In genomic region chr4:53630963-53631315, GRCm38 (mm10) we compare ENCODE assay signal across 9 mouse cellular contexts. TPM values are rescaled to one million over a fixed set of nuclear protein-coding genes. Genes with fewer than 3 reads are reported as not detected.
A peak's percentile ranks its signal among the peaks of the same experiment; 100 is the strongest.
DNase-seq lines count a peak whose midpoint lies in the region; ATAC-seq and TF ChIP-seq lines count a peak whose summit lies in the region.
"Had no signal": no experiment of that assay in that cellular context is flagged by ENCODE, and none has a peak within 500 bp of the region (broad histone marks: within the 10 kb centered on the region; RNA-seq: fewer than 3 reads in every experiment).

No protein-coding gene starts in this region.

- peaks cover 11% of the 10 kb centered on the region for H3K4me1 ChIP-seq in heart, adult 2 months (ENCODE audit: control insufficient read depth, insufficient read depth, low read length)
- H3K4me1 ChIP-seq in testis, adult 2 months (ENCODE audit: control insufficient read depth, insufficient read depth, low read length) = peaks cover 5% of the 10 kb centered on the region
- peaks cover 10% of the 10 kb centered on the region; the same call in 1 of the 2 replicates for H3K4me1 ChIP-seq in limb, embryonic 15.5 days
- no peaks in the 10 kb centered on the region for H3K4me1 ChIP-seq in stomach, postnatal 0 days (replicated peaks; ENCODE audit: control insufficient read depth, insufficient read depth)

- peaks cover 13% of the 10 kb centered on the region for H3K36me3 ChIP-seq in heart, adult 2 months (ENCODE audit: control insufficient read depth, insufficient read depth, low read length)
- H3K36me3 ChIP-seq in testis, adult 2 months (ENCODE audit: control insufficient read depth, insufficient read depth, low read length) = no peaks in the 10 kb centered on the region
- H3K36me3 ChIP-seq in limb, embryonic 15.5 days = no peaks in the 10 kb centered on the region
- H3K36me3 ChIP-seq in stomach, postnatal 0 days (ENCODE audit: control insufficient read depth, insufficient read depth, low read length) = no peaks in the 10 kb centered on the region

- TF ChIP-seq EP300 in heart, adult 2 months (IDR thresholded peaks at IDR 0.05; ENCODE audit: insufficient read depth, low read depth, low read length) = no peak
- no peak for TF ChIP-seq EP300 in stomach, postnatal 0 days (optimal IDR thresholded peaks at IDR 0.05)

- no peak for TF ChIP-seq CTCF in heart, adult 2 months (IDR thresholded peaks at IDR 0.05)
- TF ChIP-seq CTCF in testis, adult 2 months (IDR thresholded peaks at IDR 0.05; ENCODE audit: control insufficient read depth, insufficient read depth, insufficient replicate concordance, low read depth, low read length) = no peak
- no peak for TF ChIP-seq CTCF in stomach, postnatal 0 days (IDR thresholded peaks at IDR 0.05; ENCODE audit: low read depth)

- WGBS in heart, adult 2 months = 24% methylated on average over 12 of the region's 12 CpGs
- 8% methylated on average over 12 of the region's 12 CpGs for WGBS in limb, embryonic 15.5 days
- WGBS in stomach, postnatal 0 days = 10% methylated on average over 10 of the region's 12 CpGs

- no peak for ATAC-seq in limb, embryonic 15.5 days (ENCODE audit: insufficient number of reproducible peaks, low FRiP score, low TSS enrichment, low read depth)
- ATAC-seq in stomach, postnatal 0 days (ENCODE audit: low FRiP score, low TSS enrichment) = 0 out of 2 replicates have a peak, but pooled peaks have one; percentile 11

- peak overlapping the region; percentile 74 for H3K4me2 ChIP-seq in limb, embryonic 15.5 days
- peak overlapping the region; percentile 88 for H3K4me2 ChIP-seq in stomach, postnatal 0 days (replicated peaks; ENCODE audit: low read depth)

- no peak for DNase-seq in heart, adult 2 months
- DNase-seq in heart, postnatal 4 days = no peak
- no peak for DNase-seq in testis, postnatal 14 days (ENCODE audit: low spot score)
- no peak for DNase-seq in stomach, postnatal 0 days (ENCODE audit: low spot score)
- DNase-seq in gastrocnemius, postnatal 14 days = no peak
- no peak for DNase-seq in gastrocnemius, postnatal 36 days

- H3K27ac ChIP-seq in heart, adult 2 months = peak overlapping the region; percentile 88
- H3K27ac ChIP-seq in testis, adult 2 months (ENCODE audit: control insufficient read depth, insufficient read depth, low read depth, low read length) = no peak overlapping the region
- no peak overlapping the region for H3K27ac ChIP-seq in limb, embryonic 15.5 days
- peak overlapping the region; percentile 35; the same call in 1 of the 2 replicates for H3K27ac ChIP-seq in stomach, postnatal 0 days (replicated peaks)
- H3K27ac ChIP-seq: macrophage had no signal

- no peak for TF ChIP-seq POLR2A in heart, adult 2 months (IDR thresholded peaks at IDR 0.05; ENCODE audit: insufficient read depth, low read depth, low read length)
- TF ChIP-seq POLR2A in testis, adult 2 months (IDR thresholded peaks at IDR 0.05; ENCODE audit: control insufficient read depth, low read depth, low read length) = no peak

- H3K4me3 ChIP-seq in heart, adult 2 months = peak overlapping the region; percentile 87
- peak overlapping the region; percentile 91 for H3K4me3 ChIP-seq in testis, adult 2 months (ENCODE audit: control insufficient read depth, low read depth, low read length)
- H3K4me3 ChIP-seq in limb, embryonic 15.5 days = peak overlapping the region; percentile 80
- peak overlapping the region; percentile 78 for H3K4me3 ChIP-seq in stomach, postnatal 0 days (ENCODE audit: low read depth, low read length)

- H3K27me3 ChIP-seq in heart, adult 2 months (ENCODE audit: control insufficient read depth, insufficient read depth, low read length) = no peaks in the 10 kb centered on the region
- H3K27me3 ChIP-seq in testis, adult 2 months (ENCODE audit: control insufficient read depth, insufficient read depth, low read length) = no peaks in the 10 kb centered on the region
- no peaks in the 10 kb centered on the region for H3K27me3 ChIP-seq in limb, embryonic 15.5 days
- no peaks in the 10 kb centered on the region for H3K27me3 ChIP-seq in stomach, postnatal 0 days (ENCODE audit: control insufficient read depth, insufficient read depth, low read length)

- no peaks in the 10 kb centered on the region for H3K79me2 ChIP-seq in heart, adult 2 months (replicated peaks; ENCODE audit: control insufficient read depth, insufficient read depth, low read length)

- H3K9me3 ChIP-seq in limb, embryonic 15.5 days = no peaks in the 10 kb centered on the region
- H3K9me3 ChIP-seq in stomach, postnatal 0 days (ENCODE audit: control insufficient read depth, low read length) = no peaks in the 10 kb centered on the region

- intact Hi-C loops in heart, adult 2 months (cut with DNase I) = loop anchor here (1.0 to 5.0 kb wide), 2 partner anchors 83 to 189 kb away; partner anchors contain the start of gene Slc44a1
- intact Hi-C loops in gastrocnemius, postnatal 14 days (cut with DNase I; ENCODE audit: low total_unique reads) = no loop called here
- intact Hi-C loops in gastrocnemius, postnatal 36 days (cut with DNase I) = no loop called here

- H3K9ac ChIP-seq in heart, adult 2 months (ENCODE audit: low read depth, low read length) = peak overlapping the region; percentile 87
- H3K9ac ChIP-seq in limb, embryonic 15.5 days = peak overlapping the region; percentile 71
- peak overlapping the region; percentile 80 for H3K9ac ChIP-seq in stomach, postnatal 0 days (ENCODE audit: low read length)

RNA-seq across cellular contexts. Expression of gene Fsd1l, which starts 0.3 kb away (rescaled TPM):
- total RNA-seq in heart, adult 2 months (2021) = 10 to 100 TPM; 48.7 to 48.9 TPM
- polyA plus RNA-seq in heart, adult 2 months (2012; rRNA removed) = 5.8 and 15.8 TPM in 2 replicates
- total RNA-seq in heart, postnatal 4 days (2021) = 10 to 100 TPM; 34.4 to 40.0 TPM
- 2.3 and 2.5 TPM in 2 replicates for polyA plus RNA-seq in testis, adult 2 months (2012; rRNA removed)
- 11.3 and 13.1 TPM in 2 replicates for polyA plus RNA-seq in limb, embryonic 15.5 days (2015; fragmentation: Nextera tagmentation; extraction: Ambion mirVana)
- 3.4 and 3.5 TPM in 2 replicates for polyA plus RNA-seq in stomach, postnatal 0 days (2015; fragmentation: Nextera tagmentation; extraction: Ambion mirVana)
- 10 to 100 TPM; 24.5 to 29.8 TPM for total RNA-seq in gastrocnemius, postnatal 14 days (2021)
- total RNA-seq in gastrocnemius, postnatal 36 days (2021) = 10 to 100 TPM; 12.3 to 12.6 TPM

Comparison
In these comparisons a context has a peak if more than half of its experiments do, and no peak if none do; other contexts are left out.
1. H3K27ac ChIP-seq: peak in heart, adult 2 months (single experiment) and stomach, postnatal 0 days (single experiment); none in testis, adult 2 months (single experiment) and limb, embryonic 15.5 days (single experiment).
2. Peak in every context shown above with its lines, with median percentiles within 50 percentile points of each other: H3K4me3 ChIP-seq and H3K9ac ChIP-seq.